Comparison of ENCODE assay signal across 8 mouse cellular contexts in genomic region chr9:13587085-13587933, GRCm38 (mm10).
DNase-seq lines count a peak whose midpoint lies in the region; ATAC-seq and TF ChIP-seq lines count a peak whose summit lies in the region.
"Had no signal": no experiment of that assay in that cellular context is flagged by ENCODE, and none has a peak within 500 bp of the region (broad histone marks: within the 10 kb centered on the region; RNA-seq: fewer than 3 reads in every experiment).

No protein-coding gene starts in this region.

- peak; percentile 69 for TF ChIP-seq EP300 in lung, postnatal 0 days (IDR thresholded peaks at IDR 0.05)
- TF ChIP-seq EP300 in stomach, postnatal 0 days (optimal IDR thresholded peaks at IDR 0.05) = no peak

- H3K9ac ChIP-seq in midbrain, embryonic 16.5 days (ENCODE audit: low read depth, low read length) = no peak overlapping the region
- no peak overlapping the region for H3K9ac ChIP-seq in intestine, embryonic 16.5 days (ENCODE audit: low read depth, low read length)
- no peak overlapping the region for H3K9ac ChIP-seq in lung, postnatal 0 days (replicated peaks; ENCODE audit: low read depth)
- H3K9ac ChIP-seq in stomach, postnatal 0 days (ENCODE audit: low read length) = no peak overlapping the region
- H3K9ac ChIP-seq: neural tube, embryonic 12.5 days had no signal

- no peak for ATAC-seq in midbrain, embryonic 16.5 days
- ATAC-seq in common myeloid progenitor, adult 5-6 weeks (replicated peaks; ENCODE audit: low read depth, poor library complexity, severe bottlenecking) = peak; percentile 96
- peak; percentile 82 for ATAC-seq in intestine, embryonic 16.5 days
- ATAC-seq in lung, postnatal 0 days = peak; percentile 91
- ATAC-seq in stomach, postnatal 0 days (ENCODE audit: low FRiP score, low TSS enrichment) = peak; percentile 84; the same call in 1 of the 2 replicates

- H3K27me3 ChIP-seq in midbrain, embryonic 16.5 days (ENCODE audit: control insufficient read depth, insufficient read depth, low read depth, low read length) = no peaks in the 10 kb centered on the region
- H3K27me3 ChIP-seq in midbrain, embryonic 10.5 days (ENCODE audit: low read depth, poor library complexity, severe bottlenecking) = no peaks in the 10 kb centered on the region
- H3K27me3 ChIP-seq in intestine, embryonic 16.5 days (replicated peaks; ENCODE audit: control insufficient read depth, insufficient read depth, low read length) = no peaks in the 10 kb centered on the region
- no peaks in the 10 kb centered on the region for H3K27me3 ChIP-seq in lung, postnatal 0 days (replicated peaks; ENCODE audit: insufficient read depth, low read length)
- H3K27me3 ChIP-seq in stomach, postnatal 0 days (ENCODE audit: control insufficient read depth, insufficient read depth, low read length) = no peaks in the 10 kb centered on the region
- H3K27me3 ChIP-seq: neural tube, embryonic 12.5 days had no signal

- 70% methylated on average over 9 of the region's 9 CpGs for WGBS in midbrain, embryonic 16.5 days
- 83% methylated on average over 9 of the region's 9 CpGs for WGBS in midbrain, embryonic 10.5 days
- WGBS in intestine, embryonic 16.5 days = 40% methylated on average over 9 of the region's 9 CpGs
- 28% methylated on average over 9 of the region's 9 CpGs for WGBS in lung, postnatal 0 days
- 38% methylated on average over 9 of the region's 9 CpGs for WGBS in stomach, postnatal 0 days

- peaks cover 10% of the 10 kb centered on the region for H3K4me1 ChIP-seq in midbrain, embryonic 16.5 days (ENCODE audit: control insufficient read depth, insufficient read depth, low read length)
- H3K4me1 ChIP-seq in midbrain, embryonic 10.5 days = peaks cover 37% of the 10 kb centered on the region
- H3K4me1 ChIP-seq in intestine, embryonic 16.5 days (ENCODE audit: control insufficient read depth, insufficient read depth, low read length) = peaks cover 25% of the 10 kb centered on the region
- H3K4me1 ChIP-seq in lung, postnatal 0 days (ENCODE audit: insufficient read depth, low read depth, low read length) = peaks cover 20% of the 10 kb centered on the region; the same call in 1 of the 2 replicates
- 0 out of 2 replicates have a peak, but pooled peaks cover 2% of the 10 kb centered on the region for H3K4me1 ChIP-seq in stomach, postnatal 0 days (replicated peaks; ENCODE audit: control insufficient read depth, insufficient read depth)

- H3K4me2 ChIP-seq in midbrain, embryonic 16.5 days (ENCODE audit: low read length) = no peak overlapping the region
- no peak overlapping the region for H3K4me2 ChIP-seq in intestine, embryonic 16.5 days (ENCODE audit: low read depth, low read length)
- H3K4me2 ChIP-seq in lung, postnatal 0 days (replicated peaks; ENCODE audit: low read depth, low read length) = no peak overlapping the region
- no peak overlapping the region for H3K4me2 ChIP-seq in stomach, postnatal 0 days (replicated peaks; ENCODE audit: low read depth)
- H3K4me2 ChIP-seq: neural tube, embryonic 12.5 days had no signal

- no peak for DNase-seq in midbrain, embryonic 10.5 days (ENCODE audit: low spot score)
- DNase-seq in lung, postnatal 0 days (ENCODE audit: low spot score) = peak; percentile 78
- DNase-seq in stomach, postnatal 0 days (ENCODE audit: low spot score) = no peak
- no peak for DNase-seq in thymus, adult 18-20 months

- no peaks in the 10 kb centered on the region for H3K36me3 ChIP-seq in midbrain, embryonic 16.5 days (ENCODE audit: control insufficient read depth, insufficient read depth, low read length)
- H3K36me3 ChIP-seq in midbrain, embryonic 10.5 days = no peaks in the 10 kb centered on the region
- no peaks in the 10 kb centered on the region for H3K36me3 ChIP-seq in intestine, embryonic 16.5 days (ENCODE audit: control insufficient read depth, insufficient read depth, low read length)
- no peaks in the 10 kb centered on the region for H3K36me3 ChIP-seq in lung, postnatal 0 days (ENCODE audit: insufficient read depth, low read length)
- no peaks in the 10 kb centered on the region for H3K36me3 ChIP-seq in stomach, postnatal 0 days (ENCODE audit: control insufficient read depth, insufficient read depth, low read length)
- H3K36me3 ChIP-seq: neural tube, embryonic 12.5 days had no signal

- H3K9me3 ChIP-seq in midbrain, embryonic 16.5 days (replicated peaks; ENCODE audit: control insufficient read depth, low read length, poor library complexity, severe bottlenecking) = no peaks in the 10 kb centered on the region
- H3K9me3 ChIP-seq in midbrain, embryonic 10.5 days (replicated peaks) = no peaks in the 10 kb centered on the region
- H3K9me3 ChIP-seq in intestine, embryonic 16.5 days (ENCODE audit: control insufficient read depth, low read length) = no peaks in the 10 kb centered on the region
- no peaks in the 10 kb centered on the region for H3K9me3 ChIP-seq in lung, postnatal 0 days (ENCODE audit: low read length)
- H3K9me3 ChIP-seq in stomach, postnatal 0 days (ENCODE audit: control insufficient read depth, low read length) = no peaks in the 10 kb centered on the region
- H3K9me3 ChIP-seq: neural tube, embryonic 12.5 days had no signal

- 0 out of 2 replicates have a peak overlapping the region, but pooled peaks have one; percentile 9 for H3K27ac ChIP-seq in midbrain, embryonic 16.5 days (ENCODE audit: low read length)
- H3K27ac ChIP-seq in midbrain, embryonic 10.5 days (replicated peaks) = no peak overlapping the region
- peak overlapping the region; percentile 65 for H3K27ac ChIP-seq in intestine, embryonic 16.5 days (ENCODE audit: low read length)
- H3K27ac ChIP-seq in lung, postnatal 0 days (ENCODE audit: low read length) = peak overlapping the region; percentile 47
- H3K27ac ChIP-seq in stomach, postnatal 0 days (replicated peaks) = 0 out of 2 replicates have a peak overlapping the region, but pooled peaks have one; percentile 20
- H3K27ac ChIP-seq: neural tube, embryonic 12.5 days had no signal

- H3K4me3 ChIP-seq in midbrain, embryonic 16.5 days (ENCODE audit: low read depth, low read length) = no peak overlapping the region
- no peak overlapping the region for H3K4me3 ChIP-seq in midbrain, embryonic 10.5 days
- no peak overlapping the region for H3K4me3 ChIP-seq in intestine, embryonic 16.5 days (ENCODE audit: low read length)
- H3K4me3 ChIP-seq in lung, postnatal 0 days (ENCODE audit: low read depth, low read length) = no peak overlapping the region
- no peak overlapping the region for H3K4me3 ChIP-seq in stomach, postnatal 0 days (ENCODE audit: low read depth, low read length)
- H3K4me3 ChIP-seq: neural tube, embryonic 12.5 days had no signal

- TF ChIP-seq CTCF in lung, postnatal 0 days (IDR thresholded peaks at IDR 0.05) = no peak; the same call in 1 of the 2 replicates
- no peak; the same call in 1 of the 2 replicates for TF ChIP-seq CTCF in stomach, postnatal 0 days (IDR thresholded peaks at IDR 0.05; ENCODE audit: low read depth)
